13 mouse cellular contexts compared by ENCODE assay signal in genomic region chr10:99986745-99987144, GRCm38 (mm10). TPM values are rescaled to one million over a fixed set of nuclear protein-coding genes. Genes with fewer than 3 reads are reported as not detected.
A peak's percentile ranks its signal among the peaks of the same experiment; 100 is the strongest.
DNase-seq lines count a peak whose midpoint lies in the region; ATAC-seq and TF ChIP-seq lines count a peak whose summit lies in the region.
"Had no signal": no experiment of that assay in that cellular context is flagged by ENCODE, and none has a peak within 500 bp of the region (broad histone marks: within the 10 kb centered on the region; RNA-seq: fewer than 3 reads in every experiment).

No protein-coding gene starts in this region.

- no peak for TF ChIP-seq POLR2A in small intestine, adult 2 months (IDR thresholded peaks at IDR 0.05; ENCODE audit: low read depth, low read length)

- H3K4me1 ChIP-seq in kidney, embryonic 14.5 days (ENCODE audit: control insufficient read depth, insufficient read depth, low read length), result no peaks in the 10 kb centered on the region
- no peaks in the 10 kb centered on the region for H3K4me1 ChIP-seq in lung, postnatal 0 days (ENCODE audit: insufficient read depth, low read depth, low read length)
- no peaks in the 10 kb centered on the region for H3K4me1 ChIP-seq in embryonic facial prominence, embryonic 15.5 days
- H3K4me1 ChIP-seq in small intestine, adult 2 months (ENCODE audit: control insufficient read depth, insufficient read depth, insufficient read length, low read length), result peaks cover 2% of the 10 kb centered on the region; the same call in 1 of the 2 replicates

- no peak for TF ChIP-seq CTCF in lung, postnatal 0 days (IDR thresholded peaks at IDR 0.05)
- no peak for TF ChIP-seq CTCF in small intestine, adult 2 months (IDR thresholded peaks at IDR 0.05; ENCODE audit: extremely low read depth, insufficient read length, insufficient replicate concordance, low read depth, low read length)

- TF ChIP-seq EP300 in lung, postnatal 0 days (IDR thresholded peaks at IDR 0.05), result no peak

- no peaks in the 10 kb centered on the region for H3K9me3 ChIP-seq in kidney, embryonic 14.5 days (ENCODE audit: control insufficient read depth, low read length)
- H3K9me3 ChIP-seq in lung, postnatal 0 days (ENCODE audit: low read length), result no peaks in the 10 kb centered on the region
- no peaks in the 10 kb centered on the region for H3K9me3 ChIP-seq in embryonic facial prominence, embryonic 15.5 days (replicated peaks)

- WGBS in kidney, embryonic 14.5 days, result 30% methylated on average over 8 of the region's 8 CpGs
- 48% methylated on average over 8 of the region's 8 CpGs for WGBS in lung, postnatal 0 days
- WGBS in embryonic facial prominence, embryonic 15.5 days, result 37% methylated on average over 8 of the region's 8 CpGs
- 36% methylated on average over 8 of the region's 8 CpGs for WGBS in small intestine, adult 2 months

- peak overlapping the region; percentile 19 for H3K4me2 ChIP-seq in kidney, embryonic 14.5 days (replicated peaks; ENCODE audit: low read depth, low read length)
- H3K4me2 ChIP-seq in lung, postnatal 0 days (replicated peaks; ENCODE audit: low read depth, low read length), result peak overlapping the region; percentile 48
- peak overlapping the region; percentile 6; the same call in 1 of the 2 replicates for H3K4me2 ChIP-seq in embryonic facial prominence, embryonic 15.5 days (replicated peaks)

- ATAC-seq in kidney, embryonic 14.5 days (ENCODE audit: low FRiP score, low TSS enrichment), result no peak
- ATAC-seq in lung, postnatal 0 days, result no peak
- no peak for ATAC-seq in embryonic facial prominence, embryonic 15.5 days (ENCODE audit: insufficient number of reproducible peaks, low FRiP score, low TSS enrichment, low read depth)

- no peaks in the 10 kb centered on the region for H3K27me3 ChIP-seq in kidney, embryonic 14.5 days (ENCODE audit: control insufficient read depth, insufficient read depth, low read length)
- H3K27me3 ChIP-seq in lung, postnatal 0 days (replicated peaks; ENCODE audit: insufficient read depth, low read length), result no peaks in the 10 kb centered on the region
- H3K27me3 ChIP-seq in embryonic facial prominence, embryonic 15.5 days, result no peaks in the 10 kb centered on the region
- no peaks in the 10 kb centered on the region for H3K27me3 ChIP-seq in small intestine, adult 2 months (ENCODE audit: control insufficient read depth, insufficient read depth, low read length)

- H3K36me3 ChIP-seq in kidney, embryonic 14.5 days (ENCODE audit: control insufficient read depth, insufficient read depth, low read length), result no peaks in the 10 kb centered on the region
- no peaks in the 10 kb centered on the region for H3K36me3 ChIP-seq in lung, postnatal 0 days (ENCODE audit: insufficient read depth, low read length)
- no peaks in the 10 kb centered on the region for H3K36me3 ChIP-seq in embryonic facial prominence, embryonic 15.5 days
- H3K36me3 ChIP-seq in small intestine, adult 2 months (ENCODE audit: control insufficient read depth, insufficient read depth, low read length), result no peaks in the 10 kb centered on the region
- H3K36me3 ChIP-seq: G1E had no signal

- no peak overlapping the region for H3K9ac ChIP-seq in kidney, embryonic 14.5 days (ENCODE audit: low read depth, low read length)
- H3K9ac ChIP-seq in lung, postnatal 0 days (replicated peaks; ENCODE audit: low read depth), result no peak overlapping the region; the same call in 1 of the 2 replicates
- H3K9ac ChIP-seq in embryonic facial prominence, embryonic 15.5 days, result no peak overlapping the region

- no peak overlapping the region for H3K4me3 ChIP-seq in kidney, embryonic 14.5 days (ENCODE audit: low read length)
- peak overlapping the region; percentile 24; the same call in 1 of the 2 replicates for H3K4me3 ChIP-seq in lung, postnatal 0 days (ENCODE audit: low read depth, low read length)
- no peak overlapping the region for H3K4me3 ChIP-seq in embryonic facial prominence, embryonic 15.5 days (replicated peaks)
- peak overlapping the region; percentile 42 for H3K4me3 ChIP-seq in small intestine, adult 2 months (ENCODE audit: low read depth, low read length)

- no peak for DNase-seq in kidney, adult 8-10 months
- no peak for DNase-seq in lung, postnatal 0 days (ENCODE audit: low spot score)
- no peak for DNase-seq in lung, postnatal 25 days (ENCODE audit: low spot score)
- no peak for DNase-seq in heart, postnatal 4 days
- DNase-seq in right cerebral cortex, postnatal 14 days, result no peak
- DNase-seq: adrenal gland, postnatal 14 days; heart, adult 11 months; lung, postnatal 4 days; right cerebral cortex, postnatal 25 days had no signal

- H3K27ac ChIP-seq in kidney, embryonic 14.5 days (ENCODE audit: low read depth, low read length), result no peak overlapping the region
- no peak overlapping the region for H3K27ac ChIP-seq in lung, postnatal 0 days (ENCODE audit: low read length)
- no peak overlapping the region for H3K27ac ChIP-seq in embryonic facial prominence, embryonic 15.5 days (replicated peaks)
- no peak overlapping the region for H3K27ac ChIP-seq in small intestine, adult 2 months (ENCODE audit: insufficient read depth, low read depth, low read length)

RNA-seq across cellular contexts. Expression of gene Kitl, which starts 28.7 kb away (rescaled TPM):
- 16.7 and 35.2 TPM in 2 replicates for polyA plus RNA-seq in kidney, embryonic 14.5 days (2014; fragmentation: Nextera tagmentation; extraction: Ambion mirVana)
- 75.2 and 93.6 TPM in 2 replicates for polyA plus RNA-seq in lung, postnatal 0 days (2015; fragmentation: Nextera tagmentation; extraction: Ambion mirVana)
- polyA plus RNA-seq in embryonic facial prominence, embryonic 15.5 days (2015; fragmentation: Nextera tagmentation; extraction: Ambion mirVana), result 23.2 and 25.4 TPM in 2 replicates
- 4.9 and 15.2 TPM in 2 replicates for polyA plus RNA-seq in small intestine, adult 2 months (2012; rRNA removed)
- 100 to 1,000 TPM in 1 of 2 experiments, 10 to 100 TPM in 1; 96.3 to 105 TPM for total RNA-seq in heart, postnatal 4 days (2021)
- polyA plus RNA-seq: G1E had no signal

Comparison
In these comparisons a context has a peak if more than half of its experiments do, and no peak if none do; other contexts are left out.
1. H3K4me3 ChIP-seq: peak in lung, postnatal 0 days (single experiment) and small intestine, adult 2 months (single experiment); none in kidney, embryonic 14.5 days (single experiment) and embryonic facial prominence, embryonic 15.5 days (single experiment).
2. Peak in every context shown above with its lines, with median percentiles within 50 percentile points of each other: H3K4me2 ChIP-seq.